Mouse (Mus musculus) WW6 (cell line): ENCODE measurements at regions not wholly inside any gene's neighbourhood (a gene's known extent, or its start where the extent isn't known, plus 50 kb on each side); places are given as distances from the start of the nearest gene placed in this dataset.

ENCODE experiments used
- DNase-seq: peaks from one replicate; pipeline ENCODE4 v3.0.0-alpha.2; 2013; ENCODE audit warnings: low read depth, low spot score

DNA sequence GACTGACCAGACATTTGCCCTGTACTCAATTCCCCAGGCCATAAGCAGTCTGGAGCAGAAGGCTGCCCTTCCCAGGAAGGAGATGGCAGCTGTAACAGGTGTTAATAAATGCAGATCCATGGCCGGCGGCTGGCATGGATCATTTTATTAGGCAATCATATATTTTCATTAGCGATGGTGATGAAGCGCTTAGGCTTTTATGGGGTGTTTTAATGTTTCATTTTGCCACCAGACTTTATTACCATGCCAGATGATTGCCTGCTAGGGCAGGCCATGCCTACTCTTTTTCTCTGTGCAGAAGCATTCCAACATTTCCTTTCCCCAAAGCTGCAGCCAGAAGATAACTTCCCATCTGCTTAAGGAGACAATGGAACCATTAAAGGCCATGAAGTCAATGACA is 596.2 kb downstream of the Gm9195 start:
- no peak for DNase-seq

DNA sequence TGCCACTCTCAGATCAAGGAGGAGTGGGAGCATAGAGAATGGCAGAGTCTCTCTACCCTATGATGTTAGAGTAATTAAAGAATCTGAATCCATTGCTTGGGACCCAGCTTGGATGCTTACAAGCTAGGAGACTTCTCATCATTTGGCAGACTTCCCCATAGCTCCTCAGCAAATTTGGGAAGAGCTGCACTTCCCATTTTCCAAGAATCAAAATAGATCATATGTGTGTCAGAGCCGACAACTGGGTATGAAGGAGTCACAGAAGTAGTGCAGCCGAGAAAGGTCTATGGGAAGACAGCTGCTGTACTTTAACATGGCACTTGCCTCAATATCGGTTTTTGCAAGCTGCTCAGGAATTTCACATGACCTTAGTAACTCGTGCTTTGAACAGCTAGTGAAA is 596.8 kb downstream of the Gm9195 start:
- no peak for DNase-seq

DNA sequence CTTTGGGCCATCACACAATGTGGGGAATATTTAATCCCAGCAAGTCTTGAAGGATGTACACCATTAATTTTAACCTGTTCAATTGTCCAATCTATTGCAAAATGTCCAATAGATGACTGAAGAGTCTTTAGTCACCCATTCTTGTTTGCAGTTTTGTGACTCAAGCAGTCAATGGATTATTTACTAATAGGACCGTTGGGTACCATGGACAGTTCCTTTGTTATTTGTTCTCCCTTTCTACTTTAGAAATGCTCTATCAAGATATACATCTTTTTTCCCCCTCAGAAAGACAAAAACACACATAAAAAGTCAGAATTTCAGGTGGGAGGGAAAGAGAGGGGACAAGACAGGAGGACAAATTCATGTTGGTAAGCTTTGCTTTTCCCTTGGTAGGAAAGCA is 598.3 kb downstream of the Gm9195 start:
- peak; percentile 3 for DNase-seq

DNA sequence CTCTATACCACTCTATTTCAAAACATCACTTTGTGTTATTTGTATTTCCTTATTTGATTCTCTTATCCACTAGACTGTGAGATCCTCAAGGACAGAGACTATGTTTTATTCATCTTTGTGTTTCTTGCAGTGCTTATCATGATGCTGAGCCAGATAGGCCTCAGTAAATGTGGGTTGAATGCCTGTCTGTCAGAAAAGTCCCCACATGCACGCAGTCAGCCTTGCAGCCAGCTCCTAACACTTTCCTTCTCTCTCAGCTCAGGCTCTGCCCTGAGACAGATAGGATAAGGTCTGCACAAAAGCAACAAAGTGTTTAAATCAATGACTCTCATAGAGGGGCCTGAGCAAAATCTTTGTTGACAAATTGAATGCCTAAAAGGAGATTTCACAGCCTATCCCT is 600.0 kb downstream of the Gm9195 start:
- DNase-seq, result no peak

DNA sequence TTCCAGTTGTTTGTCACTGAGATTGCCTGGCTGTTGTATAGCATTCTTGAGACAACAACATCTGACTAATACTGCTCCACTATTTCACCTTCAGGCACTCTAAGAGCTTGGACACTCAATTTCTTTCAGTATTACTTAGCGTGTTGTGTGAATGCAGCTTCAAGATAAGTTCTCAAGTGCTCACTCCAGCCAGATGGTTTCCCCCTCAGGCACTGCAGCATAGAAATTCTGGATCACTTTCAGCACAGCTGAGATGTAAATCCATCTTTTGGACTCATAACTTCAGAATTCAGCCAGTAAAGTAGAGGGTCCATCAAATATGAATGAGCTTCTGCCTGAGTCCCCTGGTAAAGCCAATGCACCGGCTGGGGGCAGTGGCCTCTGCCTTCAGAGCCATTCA is 608.8 kb downstream of the Gm9195 start:
- no peak for DNase-seq

DNA sequence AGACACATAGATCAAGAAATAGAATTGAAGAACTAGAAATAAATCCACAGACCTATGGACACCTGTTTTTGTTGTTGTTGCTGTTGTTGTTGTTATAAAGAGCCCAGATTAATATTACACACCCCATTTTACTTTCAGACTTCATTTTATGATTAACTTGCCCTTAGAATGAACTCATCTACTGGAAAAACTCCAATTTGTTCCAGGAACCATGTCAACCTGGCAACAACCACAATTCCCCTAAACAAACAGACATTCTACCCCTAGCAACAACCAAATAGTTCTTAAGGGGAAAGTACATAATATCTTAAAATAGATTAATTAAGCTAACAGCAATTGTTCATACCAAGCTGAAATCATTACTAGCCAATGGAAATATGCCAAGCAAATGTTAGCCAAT is 646.1 kb downstream of the Gm9195 start:
- no peak for DNase-seq

DNA sequence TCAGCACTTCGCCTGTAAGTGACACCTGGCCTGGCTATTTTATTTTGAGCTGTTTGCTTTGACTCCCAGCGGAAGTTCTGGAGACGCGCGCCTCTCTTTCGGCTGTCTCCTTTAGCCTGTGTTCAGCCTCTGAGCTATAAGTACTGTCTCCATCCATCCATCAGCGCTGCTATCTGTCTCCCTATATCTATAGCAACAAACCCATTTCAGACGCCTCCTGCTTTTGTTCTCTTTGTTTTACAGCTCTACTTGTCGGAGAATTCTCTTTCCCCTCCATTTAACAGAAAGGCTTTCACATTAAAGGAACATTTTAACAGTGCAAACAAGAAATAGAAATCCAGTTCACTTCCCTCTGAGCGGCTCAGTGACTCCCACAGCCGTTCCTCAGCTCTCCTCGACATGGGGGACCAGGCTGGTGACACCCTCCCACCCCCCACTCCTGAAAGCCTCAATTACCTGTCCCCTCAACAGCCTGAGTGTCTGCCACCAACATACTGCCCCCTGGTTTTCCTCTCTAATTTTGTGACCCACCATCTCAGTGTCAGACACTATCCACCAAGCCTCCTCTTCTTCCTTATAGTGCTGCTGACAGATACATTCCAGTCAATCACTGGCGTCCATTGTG is 682.7 kb downstream of the Gm9195 start:
- no peak for DNase-seq

DNA sequence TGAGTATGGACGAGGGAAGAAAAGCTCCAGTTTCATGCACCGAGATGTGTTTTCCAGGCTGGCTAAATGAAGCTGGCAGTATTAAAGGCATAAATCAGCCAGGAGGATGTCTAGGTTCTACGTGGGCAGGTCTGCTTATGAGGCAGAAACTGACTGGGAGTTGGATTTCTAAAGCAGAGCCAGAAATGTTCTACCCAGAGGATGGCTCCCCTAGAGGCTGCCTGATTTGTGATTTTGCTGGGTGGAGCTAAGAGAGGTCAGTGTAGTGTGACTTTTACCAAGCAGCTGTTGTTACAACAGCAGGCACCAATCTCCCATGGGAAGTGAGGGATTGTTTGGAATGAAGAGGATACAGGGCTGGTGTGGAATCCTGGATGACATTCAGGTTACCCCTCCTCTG is 686.0 kb downstream of the Gm9195 start:
- no peak for DNase-seq

DNA sequence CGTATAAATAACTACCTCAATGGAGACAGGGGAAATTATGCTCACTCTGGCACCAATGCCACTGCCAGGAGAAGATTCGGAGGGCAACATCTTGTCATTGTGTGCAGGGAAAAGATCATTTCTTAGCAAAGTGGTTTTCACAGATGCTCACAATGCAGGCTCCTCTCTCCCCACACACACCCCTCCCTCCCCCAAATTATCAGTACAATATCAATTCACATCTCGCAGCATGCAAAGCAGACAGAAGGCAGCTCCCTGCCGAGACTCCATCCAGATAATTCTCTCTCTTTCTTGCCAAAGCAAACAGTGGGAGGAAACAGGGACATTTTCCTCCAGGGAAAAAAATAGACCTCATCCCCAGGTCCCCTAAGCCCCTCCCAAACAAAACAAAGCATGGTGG is 691.8 kb downstream of the Gm9195 start:
- DNase-seq, result no peak

DNA sequence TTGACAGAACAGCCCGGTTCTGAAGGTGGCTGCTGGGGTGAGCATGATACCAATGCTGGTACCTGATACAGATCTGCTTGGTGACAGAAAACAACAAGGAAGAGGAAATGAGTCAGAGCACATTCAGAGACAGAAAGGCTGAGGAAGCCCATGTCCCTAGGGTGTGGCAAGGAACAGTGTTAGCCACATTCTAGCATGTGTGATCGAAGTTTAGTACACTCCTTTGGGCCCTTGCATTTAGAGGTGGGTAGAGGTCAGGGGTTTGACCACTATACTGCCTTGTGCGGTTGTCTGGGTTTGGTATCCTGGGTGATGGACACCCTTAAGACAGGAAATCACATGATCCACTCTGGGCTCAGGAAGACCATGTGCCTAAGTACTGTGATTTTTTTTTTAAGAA is 695.9 kb downstream of the Gm9195 start:
- DNase-seq, result no peak

DNA sequence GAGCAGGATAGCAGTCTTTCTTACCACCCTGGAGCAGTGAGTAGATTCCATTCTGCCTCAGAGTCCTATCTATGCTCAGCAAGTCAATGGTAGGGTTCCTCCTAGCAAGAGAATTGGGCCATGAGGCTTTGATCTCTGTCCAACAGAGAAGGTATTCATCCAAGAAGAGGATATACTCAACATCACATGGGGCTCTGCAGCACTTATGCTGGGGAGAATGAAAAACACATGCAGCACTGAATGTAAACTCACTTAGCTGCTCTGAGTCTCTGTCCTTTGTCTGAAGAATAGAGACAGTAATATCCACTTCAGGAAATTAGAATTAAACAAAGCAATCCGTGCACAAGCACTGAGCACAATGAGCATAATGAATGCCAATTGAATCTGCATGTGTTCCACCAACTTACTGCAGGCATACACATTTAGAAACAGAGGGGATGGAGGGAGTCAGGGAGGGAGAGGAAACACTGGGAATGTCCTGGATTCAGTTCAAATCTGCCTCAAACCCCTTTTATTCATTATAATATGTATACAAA is 714.6 kb downstream of the Gm9195 start:
- no peak for DNase-seq

DNA sequence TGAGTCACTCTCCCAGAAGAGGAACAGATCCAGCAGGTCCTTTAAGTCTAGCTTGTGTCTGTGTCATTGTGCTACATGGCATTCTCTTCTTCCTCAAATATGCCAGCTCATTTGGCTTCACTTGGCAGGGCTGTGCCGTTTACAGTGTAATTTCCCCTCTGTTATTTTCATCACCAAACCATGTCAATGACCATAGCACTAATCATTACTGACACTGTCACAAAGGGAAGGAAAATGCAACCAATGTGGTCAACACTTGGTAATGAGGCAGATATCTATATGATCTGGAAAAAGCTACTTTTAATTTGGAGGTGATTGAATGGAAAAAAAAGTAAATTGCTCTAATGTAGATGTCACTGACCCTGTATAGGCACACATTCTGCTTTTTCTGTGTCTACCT is 724.8 kb downstream of the Gm9195 start:
- DNase-seq, result no peak

DNA sequence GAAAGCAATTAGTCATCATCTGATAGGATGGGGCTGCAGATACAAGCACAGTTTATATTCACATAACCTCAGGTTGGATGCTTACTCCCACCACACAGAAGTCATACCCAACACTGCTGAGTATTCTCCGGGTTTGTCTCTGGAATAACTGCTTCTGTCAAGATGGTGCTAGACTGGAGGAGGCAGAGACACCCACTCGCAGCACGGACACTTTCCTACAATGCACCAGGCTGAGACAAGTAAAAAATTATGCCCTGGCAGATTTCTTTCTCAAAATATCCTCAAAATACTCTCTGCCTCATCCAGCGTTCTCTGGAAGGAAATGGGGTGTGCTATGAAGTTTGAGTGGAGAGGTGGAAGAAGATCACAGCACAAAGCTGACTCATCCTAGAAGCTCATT is 763.1 kb downstream of the Gm9195 start:
- DNase-seq, result no peak

DNA sequence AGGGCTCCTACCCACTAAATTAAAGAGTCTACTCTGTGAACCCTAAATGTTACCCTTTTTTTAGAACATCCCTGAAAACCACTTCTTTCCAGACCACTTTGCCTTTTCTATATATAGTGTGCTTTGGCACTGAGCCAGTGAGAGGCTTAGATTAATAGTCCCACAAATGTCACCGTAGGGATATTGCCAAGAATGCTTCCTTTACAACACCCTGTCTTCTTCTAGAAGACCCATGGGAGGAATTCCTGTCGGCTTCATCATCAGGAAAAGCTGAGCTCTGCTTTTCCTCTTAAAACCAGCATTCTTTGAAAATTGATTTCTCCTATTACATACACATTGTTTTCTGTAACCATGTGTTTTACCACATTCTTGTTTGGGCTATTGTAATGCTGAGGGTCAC is 768.1 kb downstream of the Gm9195 start:
- DNase-seq, result no peak

DNA sequence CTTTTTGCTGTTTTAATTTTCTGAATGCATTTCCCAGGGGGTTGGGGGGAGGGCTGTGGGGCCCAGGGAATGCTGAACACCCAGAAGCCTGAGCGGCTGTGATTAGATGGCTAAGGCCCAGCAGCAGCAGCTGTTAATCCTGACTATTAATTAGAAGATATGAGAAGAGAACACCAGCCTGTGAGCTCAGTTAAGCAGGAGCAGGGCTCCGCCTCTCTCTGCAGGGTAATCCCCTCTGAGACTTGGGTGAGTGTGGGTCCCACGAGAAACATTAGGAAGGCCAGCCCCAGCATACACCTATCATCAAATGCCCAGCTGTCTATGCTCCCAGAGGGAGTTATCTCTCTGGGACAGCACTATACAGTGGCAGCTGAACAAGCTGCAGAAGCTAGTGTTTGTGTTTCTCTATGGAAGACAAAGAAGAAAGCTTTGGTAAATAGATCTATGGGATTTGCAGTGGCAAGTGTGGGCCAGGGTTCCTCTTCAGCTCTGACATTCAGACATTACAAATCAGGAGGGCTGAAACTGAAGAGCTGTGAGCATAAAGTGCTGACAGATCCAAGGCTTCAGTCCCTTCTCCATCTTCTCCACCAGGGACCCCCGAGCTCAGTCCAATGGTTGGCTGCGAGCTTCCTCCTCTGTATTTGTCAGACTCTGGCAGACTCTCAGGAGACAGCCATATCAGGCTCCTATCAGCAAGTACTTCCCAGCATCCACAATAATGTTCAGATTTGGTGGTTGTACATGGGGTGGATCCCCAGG is 781.9 kb downstream of the Gm9195 start:
- DNase-seq, result no peak

DNA sequence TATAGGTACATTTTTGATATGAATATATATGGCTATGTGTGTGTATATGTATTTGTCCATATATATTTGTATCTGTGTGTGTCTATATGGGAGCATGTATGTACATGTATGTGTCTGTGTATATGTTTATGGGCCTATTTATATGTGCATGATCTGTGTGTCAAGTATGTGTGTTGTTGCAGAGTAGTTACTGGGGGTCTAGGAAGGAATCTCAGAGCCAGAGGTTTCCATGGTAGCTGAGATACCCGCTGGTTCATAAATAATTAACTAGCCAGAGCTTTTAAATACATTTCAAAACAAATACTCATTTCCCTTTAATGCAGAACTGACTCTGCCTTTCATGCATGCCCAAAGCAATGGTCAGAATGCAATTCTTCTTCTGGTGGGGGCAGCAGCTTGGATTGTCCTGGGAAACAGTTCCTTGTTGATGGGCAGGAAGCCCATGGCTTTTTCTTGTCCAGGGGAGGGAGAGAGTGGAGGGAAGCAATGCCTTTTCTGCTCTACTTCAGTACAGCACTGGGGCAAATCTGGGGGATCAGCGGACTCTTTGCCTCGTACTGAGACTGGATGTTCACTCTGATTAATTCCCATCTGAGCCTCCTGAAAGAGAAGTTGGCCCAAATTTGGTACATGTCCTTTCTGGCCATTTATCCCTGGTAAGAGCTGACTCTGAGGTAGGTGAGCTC is 798.7 kb downstream of the Gm9195 start:
- DNase-seq, result no peak

DNA sequence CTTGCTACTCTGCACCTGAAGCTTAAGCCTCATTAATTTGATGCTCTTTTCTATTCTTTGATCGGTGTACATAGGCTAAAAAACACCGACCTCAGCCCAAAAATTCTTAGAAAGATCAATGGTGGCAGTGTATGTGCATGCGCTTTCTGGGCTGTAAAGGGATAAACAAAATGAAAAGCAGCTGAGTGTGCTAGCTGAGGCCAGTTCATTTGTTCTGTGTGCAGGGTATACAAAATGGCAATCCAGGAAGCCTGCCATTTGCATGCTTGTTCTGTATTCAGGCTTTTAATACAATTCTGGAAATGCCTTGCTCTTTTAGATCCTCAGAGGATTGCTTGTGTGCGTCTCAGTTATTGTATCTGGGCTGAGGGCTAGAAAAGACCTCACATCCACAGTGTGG is 817.1 kb downstream of the Gm9195 start:
- no peak for DNase-seq

DNA sequence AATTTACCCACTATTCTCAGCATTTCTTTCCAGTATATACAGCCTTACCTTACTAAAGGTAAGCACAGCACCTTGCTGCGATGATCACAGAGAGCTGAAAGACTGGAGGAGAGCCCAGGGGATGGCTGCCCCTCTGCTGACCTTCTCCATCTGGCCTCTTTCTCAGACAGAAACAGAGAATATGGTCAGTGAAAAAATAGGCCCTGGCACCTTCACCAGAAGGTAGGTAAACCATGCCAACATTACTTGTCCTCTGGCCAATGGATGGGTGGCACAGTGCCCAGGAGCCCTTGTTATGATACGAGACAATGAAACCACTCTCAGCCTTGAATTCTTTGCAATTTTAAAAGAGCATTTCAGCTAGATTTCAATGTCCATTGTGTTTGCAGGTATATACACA is 817.8 kb downstream of the Gm9195 start:
- DNase-seq, result no peak

DNA sequence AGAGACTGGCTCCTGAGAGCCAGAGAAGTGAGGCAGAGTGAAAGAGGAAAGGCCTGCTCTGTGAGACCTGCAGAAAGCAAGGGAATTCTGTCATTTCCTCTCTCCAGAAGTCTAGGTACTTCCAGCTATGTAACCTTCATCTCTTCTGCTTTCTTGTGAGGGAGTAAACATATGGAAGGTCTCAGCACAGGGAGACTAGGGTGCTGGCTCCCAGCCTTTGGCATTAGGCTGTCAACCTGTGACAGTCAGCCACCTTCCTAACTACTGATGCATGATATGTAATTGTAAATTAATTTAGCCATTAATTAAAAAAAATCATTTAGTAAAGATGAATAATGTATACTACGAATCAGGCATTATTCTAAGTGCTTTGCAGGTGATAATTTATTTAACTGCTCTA is 819.2 kb downstream of the Gm9195 start:
- DNase-seq, result no peak

DNA sequence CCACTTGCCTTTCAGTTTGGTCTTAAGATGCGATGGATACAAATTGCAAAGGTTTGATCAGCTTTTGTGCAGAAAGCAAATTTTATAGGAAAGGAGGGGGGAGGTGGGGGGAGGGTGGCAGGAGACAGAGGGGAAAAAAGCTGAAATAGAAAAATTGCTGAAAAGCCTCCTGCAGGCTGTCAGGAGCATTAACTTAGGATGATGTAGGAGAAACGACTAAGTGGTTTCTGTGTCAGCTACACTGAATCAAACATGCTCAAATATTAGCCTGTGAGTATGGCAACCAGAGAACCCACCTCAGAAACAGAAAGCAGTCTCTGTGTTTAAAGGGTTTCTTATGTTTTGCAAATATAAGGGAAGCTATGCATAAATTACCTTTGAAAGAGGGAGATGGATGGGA is 819.6 kb downstream of the Gm9195 start:
- no peak for DNase-seq

DNA sequence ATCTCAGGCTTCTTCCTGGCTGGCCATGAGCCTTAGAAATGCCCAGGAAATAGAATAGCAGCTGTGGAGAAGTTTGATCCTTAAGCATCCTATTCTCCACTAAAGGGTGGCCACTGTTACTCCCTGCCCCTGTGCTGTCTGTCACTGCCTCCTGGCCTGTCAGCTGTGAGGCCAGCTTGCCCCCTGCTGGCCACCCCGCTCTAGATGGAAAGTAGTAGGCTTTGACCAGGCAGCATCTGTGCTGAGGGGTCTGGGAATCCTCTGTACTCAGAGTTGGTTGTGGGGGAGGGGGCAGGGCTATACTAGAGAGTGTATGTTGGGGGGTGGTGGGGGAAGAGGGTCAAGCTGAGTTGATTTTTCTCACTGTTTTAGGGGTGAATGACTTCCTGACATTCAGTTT is 821.2 kb downstream of the Gm9195 start:
- no peak for DNase-seq

DNA sequence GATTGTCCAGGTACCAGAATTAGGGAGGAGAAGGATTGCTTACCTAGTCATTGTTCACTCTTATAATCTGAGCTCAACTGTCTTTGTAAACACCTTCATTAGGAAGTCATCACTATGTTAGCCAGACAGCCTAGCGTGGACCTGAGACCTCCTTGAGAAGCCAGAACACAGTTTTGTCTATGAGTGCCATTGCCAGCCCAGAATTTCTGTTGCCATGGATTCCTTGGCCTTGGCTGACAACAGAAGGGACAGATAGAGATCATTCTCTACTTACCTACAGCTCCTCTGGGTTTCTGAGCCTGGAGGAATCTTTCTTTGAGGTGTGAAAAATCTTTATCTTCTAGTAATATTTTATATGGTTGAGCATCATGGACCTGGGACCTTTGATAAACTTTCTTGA is 825.0 kb downstream of the Gm9195 start:
- DNase-seq, result no peak

DNA sequence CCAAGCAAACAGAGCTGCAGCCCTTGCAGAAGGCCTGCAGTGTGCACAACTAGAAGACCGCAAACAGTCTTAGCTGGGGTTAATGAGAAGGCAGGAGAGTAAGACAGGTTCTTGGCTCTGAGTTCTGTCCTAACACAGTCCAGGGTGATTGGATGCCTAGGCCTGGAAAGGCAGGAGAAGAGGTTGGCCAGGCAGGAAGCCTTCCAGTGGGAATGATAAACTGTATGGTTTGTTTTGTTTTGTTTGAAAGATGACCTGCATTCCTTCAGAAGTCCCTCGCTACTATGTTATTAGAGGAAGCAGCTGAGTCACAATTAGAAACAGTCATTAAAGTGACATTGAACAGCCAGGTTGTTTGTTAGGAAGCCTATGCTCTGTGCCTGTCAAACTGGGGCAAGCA is 831.5 kb downstream of the Gm9195 start:
- no peak for DNase-seq
